Comparison of ENCODE assay signal across 8 mouse cellular contexts in genomic region chr12:30890067-30890466, GRCm38 (mm10). TPM values are rescaled to one million over a fixed set of nuclear protein-coding genes. Genes with fewer than 3 reads are reported as not detected.
DNase-seq lines count a peak whose midpoint lies in the region; ATAC-seq and TF ChIP-seq lines count a peak whose summit lies in the region.

No protein-coding gene starts in this region.

- DNase-seq in 3T3-L1 (ENCODE audit: low read depth, low spot score), result peak; percentile 79
- DNase-seq in cerebellum, adult 8-10 months, result peak; percentile 41
- peak; percentile 78 for DNase-seq in kidney, adult 2 months
- peak; percentile 22 to 56 for DNase-seq in left cerebral cortex, postnatal 36 days (ENCODE audit: low spot score in 2 of 2)
- peak; percentile 75 for DNase-seq in stomach, postnatal 0 days (ENCODE audit: low spot score)

- no peak overlapping the region for H3K27ac ChIP-seq in ES-Bruce4 (ENCODE audit: insufficient read depth, low read length)
- H3K27ac ChIP-seq in kidney, adult 2 months (ENCODE audit: insufficient read depth, low read depth, low read length), result no peak overlapping the region
- no peak overlapping the region for H3K27ac ChIP-seq in midbrain, embryonic 12.5 days (replicated peaks)
- no peak overlapping the region for H3K27ac ChIP-seq in stomach, postnatal 0 days (replicated peaks)

- no peak for TF ChIP-seq EP300 in ES-Bruce4 (IDR thresholded peaks at IDR 0.05; ENCODE audit: insufficient read depth, low read depth, low read length)
- no peak for TF ChIP-seq EP300 in stomach, postnatal 0 days (optimal IDR thresholded peaks at IDR 0.05)

- ATAC-seq in frontal cortex, adult (ENCODE audit: low TSS enrichment), result peak; percentile 85
- 0 out of 2 replicates have a peak, but pooled peaks have one; percentile 34 for ATAC-seq in midbrain, embryonic 12.5 days (ENCODE audit: low FRiP score, low read depth)
- ATAC-seq in stomach, postnatal 0 days (ENCODE audit: low FRiP score, low TSS enrichment), result peak; percentile 42; the same call in 1 of the 2 replicates

- no peaks in the 10 kb centered on the region for H3K4me1 ChIP-seq in ES-Bruce4 (ENCODE audit: control insufficient read depth, insufficient read depth, low read length)
- H3K4me1 ChIP-seq in kidney, adult 2 months (ENCODE audit: control insufficient read depth, insufficient read depth, low read length), result no peaks in the 10 kb centered on the region
- H3K4me1 ChIP-seq in midbrain, embryonic 12.5 days, result no peaks in the 10 kb centered on the region; the same call in 1 of the 2 replicates
- no peaks in the 10 kb centered on the region for H3K4me1 ChIP-seq in stomach, postnatal 0 days (replicated peaks; ENCODE audit: control insufficient read depth, insufficient read depth)

- no peak for TF ChIP-seq POLR2A in ES-Bruce4 (IDR thresholded peaks at IDR 0.05; ENCODE audit: insufficient read depth, low read length)
- TF ChIP-seq POLR2A in kidney, adult 2 months (IDR thresholded peaks at IDR 0.05; ENCODE audit: low read depth, low read length), result no peak

- peaks cover 3% of the 10 kb centered on the region; the same call in 1 of the 2 replicates for H3K36me3 ChIP-seq in ES-Bruce4 (ENCODE audit: control insufficient read depth, insufficient read depth, low read length, poor library complexity, severe bottlenecking)
- H3K36me3 ChIP-seq in kidney, adult 2 months (ENCODE audit: control insufficient read depth, insufficient read depth, low read length), result no peaks in the 10 kb centered on the region
- peaks cover 9% of the 10 kb centered on the region for H3K36me3 ChIP-seq in midbrain, embryonic 12.5 days
- H3K36me3 ChIP-seq in stomach, postnatal 0 days (ENCODE audit: control insufficient read depth, insufficient read depth, low read length), result peaks cover 4% of the 10 kb centered on the region; the same call in 1 of the 2 replicates

- peaks cover 5% of the 10 kb centered on the region for H3K27me3 ChIP-seq in ES-Bruce4 (ENCODE audit: control insufficient read depth, insufficient read depth, low read length, poor library complexity, severe bottlenecking)
- no peaks in the 10 kb centered on the region for H3K27me3 ChIP-seq in kidney, adult 2 months (replicated peaks; ENCODE audit: control insufficient read depth, insufficient read depth, low read length)
- H3K27me3 ChIP-seq in midbrain, embryonic 12.5 days, result peaks cover 13% of the 10 kb centered on the region
- H3K27me3 ChIP-seq in stomach, postnatal 0 days (ENCODE audit: control insufficient read depth, insufficient read depth, low read length), result no peaks in the 10 kb centered on the region; the same call in 1 of the 2 replicates

- peak; percentile 25 for TF ChIP-seq CTCF in ES-Bruce4 (IDR thresholded peaks at IDR 0.05; ENCODE audit: low read depth, low read length)
- peak; percentile 62 for TF ChIP-seq CTCF in kidney, adult 2 months (conservative IDR thresholded peaks at IDR 0.05; ENCODE audit: insufficient read depth, insufficient read length, low read depth, low read length)
- peak; percentile 95 for TF ChIP-seq CTCF in stomach, postnatal 0 days (IDR thresholded peaks at IDR 0.05; ENCODE audit: low read depth)

- WGBS in kidney, adult 2 months, result 26% methylated on average over 5 of the region's 5 CpGs
- WGBS in midbrain, embryonic 12.5 days, result 36% methylated on average over 5 of the region's 5 CpGs
- WGBS in stomach, postnatal 0 days, result 32% methylated on average over 5 of the region's 5 CpGs

- H3K4me3 ChIP-seq in ES-Bruce4 (ENCODE audit: low read depth, low read length), result no peak overlapping the region
- no peak overlapping the region for H3K4me3 ChIP-seq in kidney, adult 2 months (ENCODE audit: insufficient read depth, low read depth, low read length)
- no peak overlapping the region for H3K4me3 ChIP-seq in midbrain, embryonic 12.5 days
- H3K4me3 ChIP-seq in stomach, postnatal 0 days (ENCODE audit: low read depth, low read length), result no peak overlapping the region

- H3K9ac ChIP-seq in ES-Bruce4 (ENCODE audit: low read depth, poor library complexity, severe bottlenecking), result no peak overlapping the region
- H3K9ac ChIP-seq in midbrain, embryonic 12.5 days (replicated peaks), result no peak overlapping the region
- no peak overlapping the region for H3K9ac ChIP-seq in stomach, postnatal 0 days (ENCODE audit: low read length)

- H3K9me3 ChIP-seq in ES-Bruce4 (replicated peaks; ENCODE audit: control insufficient read depth, insufficient read depth, low read length, poor library complexity, severe bottlenecking), result no peaks in the 10 kb centered on the region
- no peaks in the 10 kb centered on the region for H3K9me3 ChIP-seq in midbrain, embryonic 12.5 days
- no peaks in the 10 kb centered on the region for H3K9me3 ChIP-seq in stomach, postnatal 0 days (ENCODE audit: control insufficient read depth, low read length)

- H3K4me2 ChIP-seq in midbrain, embryonic 12.5 days (replicated peaks), result no peak overlapping the region
- no peak overlapping the region for H3K4me2 ChIP-seq in stomach, postnatal 0 days (replicated peaks; ENCODE audit: low read depth)

- intact Hi-C loops in left cerebral cortex, postnatal 36 days (cut with DNase I), result loop anchor here (1.0 kb wide), 1 partner anchor 293 kb away; no protein-coding TSS in a partner anchor

RNA-seq across cellular contexts. Expression of gene Alkal2, which starts 5.9 kb away (rescaled TPM):
- polyA plus RNA-seq in ES-Bruce4 (2011; ENCODE audit: insufficient read depth, insufficient read length, low read depth, missing spikeins), result not detected in 2 replicates
- polyA plus RNA-seq in kidney, adult 2 months (2012; rRNA removed), result 0.41 and 0.87 TPM in 2 replicates
- total RNA-seq in left cerebral cortex, postnatal 36 days (2021), result 1 to 10 TPM; 1.8 to 3.1 TPM
- polyA plus RNA-seq in midbrain, embryonic 12.5 days (2016; fragmentation: Nextera tagmentation; extraction: Ambion mirVana), result 0.27 and 0.47 TPM in 2 replicates
- 5.2 and 6.2 TPM in 2 replicates for polyA plus RNA-seq in stomach, postnatal 0 days (2015; fragmentation: Nextera tagmentation; extraction: Ambion mirVana)

RNA-seq across cellular contexts. Expression of gene Acp1, which starts 21.3 kb away (rescaled TPM):
- polyA plus RNA-seq in ES-Bruce4 (2011; ENCODE audit: insufficient read depth, insufficient read length, low read depth, missing spikeins), result 105 and 121 TPM in 2 replicates
- polyA plus RNA-seq in kidney, adult 2 months (2012; rRNA removed), result 9.6 and 12.2 TPM in 2 replicates
- total RNA-seq in left cerebral cortex, postnatal 36 days (2021), result 10 to 100 TPM; 47.4 to 51.6 TPM
- polyA plus RNA-seq in midbrain, embryonic 12.5 days (2016; fragmentation: Nextera tagmentation; extraction: Ambion mirVana), result 140 and 146 TPM in 2 replicates
- polyA plus RNA-seq in stomach, postnatal 0 days (2015; fragmentation: Nextera tagmentation; extraction: Ambion mirVana), result 103 and 113 TPM in 2 replicates

RNA-seq across cellular contexts. Expression of gene Sh3yl1, which starts 21.4 kb away (rescaled TPM):
- polyA plus RNA-seq in ES-Bruce4 (2011; ENCODE audit: insufficient read depth, insufficient read length, low read depth, missing spikeins), result 11.3 and 13.2 TPM in 2 replicates
- polyA plus RNA-seq in kidney, adult 2 months (2012; rRNA removed), result 11.6 and 13.5 TPM in 2 replicates
- 10 to 100 TPM; 14.1 to 14.5 TPM for total RNA-seq in left cerebral cortex, postnatal 36 days (2021)
- 27.4 and 27.5 TPM in 2 replicates for polyA plus RNA-seq in midbrain, embryonic 12.5 days (2016; fragmentation: Nextera tagmentation; extraction: Ambion mirVana)
- 49.7 and 51.2 TPM in 2 replicates for polyA plus RNA-seq in stomach, postnatal 0 days (2015; fragmentation: Nextera tagmentation; extraction: Ambion mirVana)

Comparison
In these comparisons a context has a peak if more than half of its experiments do, and no peak if none do; other contexts are left out.
1. CTCF ChIP-seq: peak in every context shown above with its lines; median percentile 95 in stomach, postnatal 0 days; 62 in kidney, adult 2 months; 25 in ES-Bruce4.
2. ATAC-seq: peak in every context shown above with its lines; median percentile 85 in frontal cortex, adult; 42 in stomach, postnatal 0 days; 34 in midbrain, embryonic 12.5 days.